Mouse (Mus musculus): Measurements from ENCODE around the gene Snx17. TPM values are rescaled to one million over a fixed set of nuclear protein-coding genes. Genes with fewer than 3 reads are reported as not detected.
"Not testable (repeated sequence)": the region's sequence is repeated elsewhere in the genome, so short reads cannot be mapped to it uniquely, and the experiment has no call there.

Snx17 gene
- total RNA-seq, 2 experiments from 2014 or later = 31.5 to 52.1 TPM

DNA sequence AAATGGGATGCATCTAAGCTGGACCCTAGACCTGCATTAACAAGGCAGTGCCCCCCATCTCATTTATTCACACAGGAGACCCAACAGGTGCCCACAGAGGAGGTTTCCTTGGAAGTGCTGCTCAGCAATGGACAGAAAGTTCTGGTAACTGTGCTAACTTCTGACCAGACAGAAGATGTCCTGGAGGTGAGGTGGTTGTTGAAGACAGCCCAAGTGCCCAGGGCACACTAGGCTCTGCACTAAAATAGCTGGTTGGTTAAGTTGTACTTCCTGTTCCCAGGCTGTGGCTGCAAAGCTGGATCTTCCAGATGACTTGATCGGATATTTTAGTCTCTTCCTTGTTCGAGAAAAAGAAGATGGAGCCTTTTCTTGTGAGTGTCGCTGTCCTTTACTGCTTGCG lies 2.6 kb downstream of the Snx17 start:
- no peak for ATAC-seq (replicated peaks; ENCODE audit: poor library complexity)

- no peak for ATAC-seq (replicated peaks; ENCODE audit: poor library complexity)
Observed at GRCm38 (mm10) chr5:31196207-31196606, 3.2 kb downstream of the Snx17 start.

GRCm38 (mm10) chr5:31197072-31197471 lies 4.0 kb downstream of the Snx17 start:
- no peak for ATAC-seq (replicated peaks; ENCODE audit: poor library complexity)

- no peak for ATAC-seq (replicated peaks; ENCODE audit: poor library complexity)
Observed at GRCm38 (mm10) chr5:31198170-31198569, 5.1 kb downstream of the Snx17 start.

DNA sequence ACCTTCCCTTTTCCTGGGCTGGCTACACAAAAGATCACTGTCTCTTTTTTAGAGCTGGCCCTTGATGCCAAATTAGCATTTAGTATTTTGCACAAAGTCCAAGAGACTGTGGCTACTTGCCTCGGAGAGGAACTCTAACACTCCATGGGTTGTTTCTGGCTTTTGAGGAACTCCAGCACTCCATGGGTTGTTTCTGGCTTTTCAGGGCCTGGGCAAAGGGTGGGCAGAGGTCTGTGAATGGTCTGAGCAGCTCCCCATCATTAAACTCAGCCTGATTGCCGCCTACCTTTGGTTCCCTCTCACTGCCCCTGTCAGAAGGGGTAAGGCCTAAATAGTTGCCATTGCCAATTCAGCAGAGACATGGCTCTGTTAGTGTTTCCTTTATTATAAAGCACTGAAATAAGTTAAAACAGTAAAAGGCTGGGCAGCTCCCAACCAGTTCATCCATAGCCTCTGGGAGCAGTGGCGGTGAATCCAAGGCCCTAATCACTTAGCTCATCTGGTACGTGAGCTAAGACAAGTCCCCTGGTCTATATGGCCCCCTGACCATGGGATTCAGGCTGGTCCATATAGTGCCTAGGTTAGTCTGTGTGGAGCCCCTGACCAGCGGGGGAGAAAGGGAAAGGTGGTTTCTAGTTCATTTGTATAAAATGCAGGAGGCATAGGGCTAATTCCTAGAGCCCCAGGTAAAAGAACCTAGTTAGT lies 5.7 kb downstream of the Snx17 start:
- no peak for ATAC-seq (replicated peaks; ENCODE audit: poor library complexity)

GRCm38 (mm10) chr5:31199321-31199892 lies 6.4 kb downstream of the Snx17 start:
- ATAC-seq (replicated peaks; ENCODE audit: poor library complexity) = no peak

DNA sequence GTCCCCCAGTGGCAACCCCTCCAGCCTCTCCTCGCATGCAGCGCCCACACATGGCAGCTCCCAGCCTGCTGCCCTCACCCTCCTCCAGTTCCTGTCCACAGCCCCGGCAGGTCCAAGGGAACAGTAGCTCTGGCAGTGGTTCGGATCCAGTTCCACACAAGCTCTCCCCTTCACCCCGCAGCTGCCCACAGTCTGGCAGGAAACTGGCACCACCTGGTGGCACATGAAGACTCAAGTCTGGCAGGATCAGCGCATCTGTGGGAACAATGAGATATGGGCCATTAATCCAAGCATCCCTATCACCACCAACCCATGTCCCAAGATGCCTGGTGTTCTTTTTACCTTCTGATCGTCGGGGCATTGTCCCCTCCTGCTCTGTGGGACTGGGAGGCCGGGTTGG lies 6.9 kb downstream of the Snx17 start:
- ATAC-seq (replicated peaks; ENCODE audit: poor library complexity) = no peak

DNA sequence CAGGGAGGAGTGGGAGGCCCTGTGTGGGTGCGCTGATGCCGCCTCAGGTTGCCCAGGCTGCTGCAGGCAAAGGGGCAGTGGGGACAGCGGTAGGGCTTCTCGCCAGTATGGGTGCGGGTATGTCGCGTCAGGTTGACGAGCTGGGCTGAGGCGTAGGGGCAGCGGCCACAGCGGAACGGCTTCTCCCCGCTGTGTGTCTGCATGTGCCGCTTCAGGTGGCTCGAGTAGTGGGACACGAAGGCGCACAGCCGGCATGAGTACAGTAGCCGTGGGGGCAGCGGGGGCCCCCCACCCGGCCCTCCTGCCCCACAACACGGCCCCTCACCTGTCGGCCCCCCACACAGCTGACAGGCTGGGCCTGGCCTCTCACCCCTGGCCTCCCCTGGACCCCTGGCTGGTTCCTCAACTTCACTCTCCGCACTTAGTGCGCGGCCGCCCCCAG lies 7.3 kb downstream of the Snx17 start:
- ATAC-seq (replicated peaks; ENCODE audit: poor library complexity) = no peak

DNA sequence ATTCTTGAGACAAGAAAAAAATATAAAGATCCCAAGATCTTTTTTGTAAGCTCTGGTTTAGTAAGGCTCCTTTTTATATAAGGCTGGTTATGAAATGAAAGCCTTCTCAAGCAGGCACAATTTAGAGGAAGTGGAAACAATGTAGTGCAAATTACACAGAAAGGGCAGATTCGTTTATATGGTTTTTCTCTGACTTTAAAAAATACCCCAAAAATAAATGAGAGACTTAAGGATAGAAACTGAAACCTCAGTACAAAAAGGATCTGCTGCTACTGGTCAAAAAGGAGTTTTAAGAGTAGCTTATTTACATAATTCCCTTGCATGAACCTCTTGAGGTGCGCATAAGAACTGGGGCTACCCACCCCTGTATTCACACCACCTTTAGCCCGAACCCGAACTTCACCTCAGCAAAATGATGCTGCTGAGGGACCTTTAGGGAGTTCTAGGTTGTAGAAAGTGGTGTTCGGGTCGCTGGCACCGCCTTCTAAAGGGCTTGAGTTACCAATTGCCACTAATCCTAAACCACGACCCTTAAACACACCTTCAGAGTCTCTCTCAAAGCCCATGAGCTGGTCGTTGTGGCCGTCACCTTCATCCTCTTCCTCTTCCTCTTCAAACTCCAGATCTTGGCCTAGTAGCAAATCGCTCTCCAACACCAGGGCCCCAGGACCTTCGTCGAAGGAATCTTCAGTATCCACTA lies 8.2 kb downstream of the Snx17 start:
- ATAC-seq (replicated peaks; ENCODE audit: poor library complexity) = no peak

DNA sequence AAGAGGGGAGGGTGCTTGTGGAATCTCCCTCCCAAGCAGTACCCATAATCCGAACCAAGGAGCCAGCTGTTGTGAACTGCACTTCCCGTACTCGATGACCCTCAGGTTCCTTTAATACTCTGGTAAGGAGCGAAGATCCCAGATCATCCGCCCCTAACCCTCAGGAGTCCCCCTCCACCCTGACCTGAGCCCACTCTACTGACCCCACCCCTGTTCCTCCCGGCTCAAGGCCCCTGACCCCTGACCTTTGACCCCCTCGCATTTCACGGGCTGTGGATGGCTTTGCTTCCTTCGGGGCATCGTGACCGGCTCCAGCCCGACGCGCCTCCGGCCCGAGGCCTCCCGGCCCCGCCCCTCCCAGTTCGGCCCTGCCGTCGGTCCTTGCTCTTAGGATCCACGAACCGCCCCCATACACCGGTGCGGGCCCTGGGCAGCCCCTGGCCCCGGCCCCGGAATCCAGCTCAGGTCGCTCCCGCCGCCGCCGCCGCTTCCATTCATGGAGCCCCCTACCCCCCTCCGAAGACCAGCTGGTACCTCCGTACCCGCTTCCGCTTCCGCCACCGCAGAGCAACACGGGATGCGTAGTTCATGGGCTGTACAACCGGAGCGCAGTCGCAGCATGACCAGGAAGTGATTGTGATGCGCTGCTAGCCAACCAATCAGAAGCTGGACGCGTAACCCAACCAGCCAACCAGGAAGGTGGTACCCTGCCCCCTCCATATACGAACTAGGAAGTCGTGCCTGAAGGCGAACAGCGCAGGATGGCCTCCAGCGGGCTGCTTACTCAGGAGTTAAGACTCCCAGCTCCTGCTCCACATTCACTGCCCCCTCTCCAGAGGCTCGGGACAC lies 8.9 kb downstream of the Snx17 start, which contains the start of gene Zfp513:
Gene Zfp513 (minus strand): TSS at position 562 of the 849 bp plus-strand sequence.
- peak; percentile 96 for ATAC-seq (replicated peaks; ENCODE audit: poor library complexity)

- no peak for ATAC-seq (replicated peaks; ENCODE audit: poor library complexity)
Observed at GRCm38 (mm10) chr5:31202933-31203332, 9.9 kb downstream of the Snx17 start.

GRCm38 (mm10) chr5:31203866-31204265 lies 10.8 kb downstream of the Snx17 start:
- ATAC-seq (replicated peaks; ENCODE audit: poor library complexity) = no peak

DNA sequence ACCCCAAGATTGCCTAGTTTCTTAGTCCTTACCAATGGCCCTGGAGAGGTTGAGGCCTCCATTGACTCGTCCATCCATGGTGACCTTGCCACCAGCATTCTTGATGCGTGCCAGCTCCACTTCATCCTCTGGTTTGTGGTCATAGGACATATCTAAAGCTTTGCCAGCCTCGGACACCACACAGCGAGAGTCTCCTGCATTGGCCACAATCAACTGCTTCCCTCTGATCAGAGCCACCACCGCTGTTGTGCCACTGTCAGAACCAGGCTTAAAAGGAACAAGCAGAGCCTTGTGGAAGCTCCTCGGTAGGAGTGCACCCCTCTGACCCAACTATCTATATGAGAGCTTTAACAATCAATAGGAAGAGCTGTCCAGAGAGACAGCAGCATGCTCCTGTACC lies 11.4 kb downstream of the Snx17 start:
- ATAC-seq (replicated peaks; ENCODE audit: poor library complexity) = no peak

GRCm38 (mm10) chr5:31216554-31216953 lies 23.5 kb downstream of the Snx17 start:
- ATAC-seq (replicated peaks; ENCODE audit: poor library complexity) = not testable (repeated sequence)

GRCm38 (mm10) chr5:31218294-31218693 lies 25.3 kb downstream of the Snx17 start:
- ATAC-seq (replicated peaks; ENCODE audit: poor library complexity) = peak; percentile 40

- peak; percentile 24; the same call in 1 of the 2 replicates for ATAC-seq (replicated peaks; ENCODE audit: poor library complexity)
Observed at GRCm38 (mm10) chr5:31219070-31219469, 26.0 kb downstream of the Snx17 start.

DNA sequence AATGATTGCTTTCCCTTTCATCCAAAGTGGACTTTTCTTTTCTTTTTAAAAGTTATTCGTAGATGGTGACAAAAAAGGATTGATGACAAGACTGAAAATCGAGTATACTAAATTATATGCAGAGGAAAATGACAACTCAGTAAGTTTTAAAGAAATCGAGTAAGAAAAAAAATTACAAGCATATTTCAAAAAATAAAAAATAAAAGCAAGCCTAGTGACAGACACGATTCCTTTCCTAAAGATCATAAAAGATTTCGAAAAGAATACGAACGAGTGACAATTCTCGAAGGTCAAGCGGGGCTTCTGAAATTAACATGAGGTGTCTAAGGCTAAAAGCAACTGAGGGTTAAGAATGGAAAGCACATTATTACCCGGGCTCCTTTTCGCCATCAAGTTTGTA lies 26.4 kb downstream of the Snx17 start:
- ATAC-seq (replicated peaks; ENCODE audit: poor library complexity) = no peak

GRCm38 (mm10) chr5:31219911-31220447 lies 27.0 kb downstream of the Snx17 start:
- peak; percentile 7; the same call in 1 of the 2 replicates for ATAC-seq (replicated peaks; ENCODE audit: poor library complexity)

GRCm38 (mm10) chr5:31220448-31221303 lies 27.6 kb downstream of the Snx17 start, which contains the start of gene Ppm1g:
Ppm1g (minus strand) TSS chr5:31220687.
- peak; percentile 89 for ATAC-seq (replicated peaks; ENCODE audit: poor library complexity)
